Comparison of ENCODE assay signal across 12 mouse cellular contexts in the genomic region with DNA sequence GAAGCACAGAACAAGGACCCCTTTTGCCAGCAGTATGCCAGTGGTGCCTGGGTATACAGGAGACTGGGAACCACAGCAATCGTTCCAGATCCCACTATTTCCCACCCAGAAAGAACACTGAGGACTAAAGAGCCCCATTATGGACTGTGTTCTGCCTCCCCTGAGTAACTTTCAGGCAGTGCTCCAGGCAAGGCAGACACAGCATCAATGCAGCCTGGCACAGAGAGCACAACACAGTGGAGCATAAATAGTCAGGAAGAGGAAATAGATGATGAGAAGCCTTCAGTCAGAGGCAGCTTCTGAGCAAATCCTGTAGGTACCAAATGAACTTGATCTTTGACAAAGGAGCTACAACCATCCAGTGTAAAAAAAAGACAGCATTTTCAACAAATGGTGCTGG.
"Had no signal": no experiment of that assay in that cellular context is flagged by ENCODE, and none has a peak within 500 bp of the region (broad histone marks: within the 10 kb centered on the region; RNA-seq: fewer than 3 reads in every experiment).

No protein-coding gene starts in this region.

- H3K4me1 ChIP-seq: kidney, embryonic 15.5 days; liver, embryonic 13.5 days had no signal

- DNase-seq: kidney, adult 8-10 months; kidney, postnatal 10 days; kidney, postnatal 36 days; liver, embryonic 13.5 days; lung, adult 2 months; lung, postnatal 14 days; lung, postnatal 4 days; midbrain, embryonic 14.5 days; thymus, adult 18-20 months; thymus, postnatal 36 days had no signal

- H3K4me3 ChIP-seq: kidney, embryonic 15.5 days; left cerebral cortex, adult 2 months; liver, embryonic 13.5 days had no signal

- H3K9me3 ChIP-seq: kidney, embryonic 15.5 days; liver, embryonic 13.5 days had no signal

- H3K36me3 ChIP-seq: kidney, embryonic 15.5 days; liver, embryonic 13.5 days had no signal

- H3K27me3 ChIP-seq: kidney, embryonic 15.5 days; liver, embryonic 13.5 days had no signal

- H3K27ac ChIP-seq: kidney, embryonic 15.5 days; left cerebral cortex, adult 2 months; liver, embryonic 13.5 days had no signal
